Mouse (Mus musculus) MEL (cell line): ENCODE results near the gene Psmd3. TPM values are rescaled to one million over a fixed set of nuclear protein-coding genes. Genes with fewer than 3 reads are reported as not detected.

ENCODE experiments used
- DNase-seq: peaks from one replicate; pipeline ENCODE4 v3.0.0; 2011; ENCODE audit warnings: low read depth, low spot score
- H3K27ac ChIP-seq: 2 replicates; pipeline ENCODE4 v1.5.1; 2012; ENCODE audit warnings: low read depth, mild to moderate bottlenecking, control low read depth, low read length, moderate library complexity; ENCODE audit not compliant: control insufficient read depth
- H3K27me3 ChIP-seq, 2 experiments: fragments of 150-350 bp in 1 of 2; sonication (generic) in 1 of 2; 2 replicates each; pipeline ENCODE4 v1.6.1; 2012; ENCODE audit warnings: low read length in 2 of 2, mild to moderate bottlenecking in 2 of 2, improper control_type of control experiment in 1 of 2, moderate library complexity in 1 of 2; ENCODE audit not compliant: insufficient read depth in 2 of 2, control insufficient read depth in 1 of 2
- H3K36me3 ChIP-seq, 2 experiments: 2 replicates each; pipeline ENCODE4 v1.6.1; 2012 to 2014; ENCODE audit warnings: low read length in 2 of 2, improper control_type of control experiment in 1 of 2, inconsistent platforms in 1 of 2, mild to moderate bottlenecking in 1 of 2; ENCODE audit not compliant: insufficient read depth in 2 of 2, control insufficient read depth in 1 of 2
- H3K4me1 ChIP-seq, 2 experiments: fragments of 150-350 bp in 1 of 2; sonication (generic) in 1 of 2; 2 replicates each; pipeline ENCODE4 v1.6.1; 2012; ENCODE audit warnings: low read length in 2 of 2, improper control_type of control experiment in 1 of 2, mild to moderate bottlenecking in 1 of 2; ENCODE audit not compliant: insufficient read depth in 2 of 2, control insufficient read depth in 1 of 2
- H3K4me3 ChIP-seq, 2 experiments: fragments of 150-350 bp in 1 of 2; sonication (generic) in 1 of 2; 2 replicates each; pipeline ENCODE4 v1.5.1; 2012; ENCODE audit warnings: low read depth in 2 of 2, low read length in 2 of 2, mild to moderate bottlenecking in 2 of 2, moderate library complexity in 2 of 2, control low read depth in 1 of 2, improper control_type of control experiment in 1 of 2; ENCODE audit not compliant: control insufficient read depth in 1 of 2, insufficient read depth in 1 of 2
- H3K79me2 ChIP-seq: 2 replicates; pipeline ENCODE4 v1.6.1; 2012; ENCODE audit warnings: mild to moderate bottlenecking, low read length, moderate library complexity; ENCODE audit not compliant: control insufficient read depth, poor library complexity, insufficient read depth
- H3K9ac ChIP-seq: 2 replicates; pipeline ENCODE4 v1.6.1; 2012; ENCODE audit warnings: low read depth, mild to moderate bottlenecking, control low read depth, low read length, moderate library complexity; ENCODE audit not compliant: control insufficient read depth, poor library complexity, severe bottlenecking
- H3K9me3 ChIP-seq: fragments of 150-350 bp; sonication (generic); replicated peaks from 2 replicates; pipeline ENCODE4 v1.6.1; 2012; ENCODE audit warnings: mild to moderate bottlenecking, low read length, improper control_type of control experiment, moderate library complexity; ENCODE audit not compliant: insufficient read depth
- BHLHE40 ChIP-seq: IDR thresholded peaks from 2 replicates; pipeline ENCODE4 v1.6.1; 2012; ENCODE audit warnings: low read depth, mild to moderate bottlenecking, inconsistent platforms, low read length, improper control_type of control experiment, borderline replicate concordance
- CHD1 ChIP-seq: IDR thresholded peaks from 2 replicates; pipeline ENCODE4 v1.6.1; 2012; ENCODE audit warnings: low read depth, mild to moderate bottlenecking, inconsistent platforms, low read length, improper control_type of control experiment
- CHD2 ChIP-seq: IDR thresholded peaks from 2 replicates; pipeline ENCODE4 v1.6.1; 2011; ENCODE audit warnings: low read length, improper control_type of control experiment
- CTCF ChIP-seq, 3 experiments: IDR thresholded peaks in 2 of 3; conservative IDR thresholded peaks in 1 of 3; 2 replicates each; pipeline ENCODE4 v1.5.1; 2011 to 2012; ENCODE audit warnings: low read length in 3 of 3, low read depth in 2 of 3, mild to moderate bottlenecking in 2 of 3, improper control_type of control experiment in 1 of 3, inconsistent platforms in 1 of 3, mixed read lengths in 1 of 3, moderate library complexity in 1 of 3; ENCODE audit not compliant: control insufficient read depth in 1 of 3, insufficient read depth in 1 of 3, poor library complexity in 1 of 3, severe bottlenecking in 1 of 3
- E2F4 ChIP-seq: IDR thresholded peaks from 2 replicates; pipeline ENCODE4 v1.6.1; 2011; ENCODE audit warnings: low read depth, low read length, improper control_type of control experiment, borderline replicate concordance
- ELF1 ChIP-seq: IDR thresholded peaks from 2 replicates; pipeline ENCODE4 v1.6.1; 2014; ENCODE audit warnings: low read depth, mild to moderate bottlenecking, inconsistent platforms, low read length, improper control_type of control experiment, moderate library complexity
- EP300 ChIP-seq, 2 experiments: IDR thresholded peaks; 2 replicates each; pipeline ENCODE4 v1.6.1; 2011; ENCODE audit warnings: improper control_type of control experiment in 2 of 2, low read length in 2 of 2, low read depth in 1 of 2, mild to moderate bottlenecking in 1 of 2
- ETS1 ChIP-seq: IDR thresholded peaks from 2 replicates; pipeline ENCODE4 v1.6.1; 2012; ENCODE audit warnings: low read depth, mild to moderate bottlenecking, inconsistent platforms, low read length, improper control_type of control experiment, moderate library complexity
- GABPA ChIP-seq: IDR thresholded peaks from 2 replicates; pipeline ENCODE4 v1.6.1; 2012; ENCODE audit warnings: low read depth, mild to moderate bottlenecking, inconsistent platforms, low read length, improper control_type of control experiment, moderate library complexity
- GATA1 ChIP-seq: IDR thresholded peaks from 2 replicates; pipeline ENCODE4 v1.6.1; 2011; ENCODE audit warnings: low read depth, low read length, improper control_type of control experiment
- HCFC1 ChIP-seq: IDR thresholded peaks from 2 replicates; pipeline ENCODE4 v1.6.1; 2012; ENCODE audit warnings: low read depth, mild to moderate bottlenecking, inconsistent platforms, low read length, improper control_type of control experiment, moderate library complexity
- JUND ChIP-seq: IDR thresholded peaks from 2 replicates; pipeline ENCODE4 v1.6.1; 2011; ENCODE audit warnings: low read depth, mild to moderate bottlenecking, improper control_type of control experiment, low read length
- KAT2A ChIP-seq: conservative IDR thresholded peaks from 2 replicates; pipeline ENCODE4 v1.6.1; 2012; ENCODE audit warnings: low read depth, low read length, improper control_type of control experiment, inconsistent platforms
- MAFK ChIP-seq: IDR thresholded peaks from 2 replicates; pipeline ENCODE4 v1.6.1; 2011; ENCODE audit warnings: low read depth, mild to moderate bottlenecking, low read length, improper control_type of control experiment, borderline replicate concordance
- MAX ChIP-seq: IDR thresholded peaks from 2 replicates; pipeline ENCODE4 v1.6.1; 2011; ENCODE audit warnings: low read length, improper control_type of control experiment
- MAZ ChIP-seq: IDR thresholded peaks from 2 replicates; pipeline ENCODE4 v1.6.1; 2012; ENCODE audit warnings: low read depth, mild to moderate bottlenecking, inconsistent platforms, low read length, improper control_type of control experiment
- MXI1 ChIP-seq: IDR thresholded peaks from 2 replicates; pipeline ENCODE4 v1.6.1; 2011; ENCODE audit warnings: mild to moderate bottlenecking, low read depth, low read length, improper control_type of control experiment
- MYB ChIP-seq: IDR thresholded peaks from 2 replicates; pipeline ENCODE4 v1.6.1; 2011; ENCODE audit warnings: mild to moderate bottlenecking, low read depth, low read length, improper control_type of control experiment
- MYC ChIP-seq: IDR thresholded peaks from 2 replicates; pipeline ENCODE4 v1.6.1; 2011; ENCODE audit warnings: low read depth, mild to moderate bottlenecking, low read length, improper control_type of control experiment, moderate library complexity
- NELFE ChIP-seq: IDR thresholded peaks from 2 replicates; pipeline ENCODE4 v1.6.1; 2011; ENCODE audit warnings: low read depth, low read length, improper control_type of control experiment
- NRF1 ChIP-seq: IDR thresholded peaks from 2 replicates; pipeline ENCODE4 v1.6.1; 2014; ENCODE audit warnings: low read depth, mild to moderate bottlenecking, inconsistent platforms, low read length, improper control_type of control experiment, moderate library complexity; ENCODE audit not compliant: poor library complexity, insufficient read depth, severe bottlenecking
- POLR2A ChIP-seq, 2 experiments: IDR thresholded peaks; 2 replicates each; pipeline ENCODE4 v1.6.1; 2011 to 2012; ENCODE audit warnings: low read length in 2 of 2, mild to moderate bottlenecking in 2 of 2, control low read depth in 1 of 2, improper control_type of control experiment in 1 of 2, low read depth in 1 of 2, moderate library complexity in 1 of 2; ENCODE audit not compliant: control insufficient read depth in 1 of 2, insufficient read depth in 1 of 2, poor library complexity in 1 of 2
- POLR2AphosphoS2 ChIP-seq: IDR thresholded peaks from 2 replicates; pipeline ENCODE4 v1.6.1; 2011; ENCODE audit warnings: low read length, improper control_type of control experiment
- POLR2AphosphoS5 ChIP-seq: IDR thresholded peaks from 2 replicates; pipeline ENCODE4 v1.6.1; 2012; ENCODE audit warnings: low read depth, borderline replicate concordance, mild to moderate bottlenecking, inconsistent platforms, low read length, moderate library complexity, mixed read lengths
- RAD21 ChIP-seq: IDR thresholded peaks from 2 replicates; pipeline ENCODE4 v1.6.1; 2011; ENCODE audit warnings: mild to moderate bottlenecking, low read depth, low read length, improper control_type of control experiment
- RCOR1 ChIP-seq: IDR thresholded peaks from 2 replicates; pipeline ENCODE4 v1.6.1; 2012; ENCODE audit warnings: low read depth, mild to moderate bottlenecking, inconsistent platforms, low read length, improper control_type of control experiment
- SIN3A ChIP-seq: IDR thresholded peaks from 2 replicates; pipeline ENCODE4 v1.6.1; 2012; ENCODE audit warnings: low read length, improper control_type of control experiment, inconsistent platforms
- SMC3 ChIP-seq: IDR thresholded peaks from 2 replicates; pipeline ENCODE4 v1.6.1; 2011; ENCODE audit warnings: low read depth, low read length, improper control_type of control experiment
- TAL1 ChIP-seq: IDR thresholded peaks from 2 replicates; pipeline ENCODE4 v1.6.1; 2012; ENCODE audit warnings: mild to moderate bottlenecking, inconsistent platforms, low read length, moderate library complexity, mixed read lengths
- TBP ChIP-seq: IDR thresholded peaks from 2 replicates; pipeline ENCODE4 v1.8.0; 2011; ENCODE audit warnings: low read depth, low read length, improper control_type of control experiment
- TCF12 ChIP-seq: IDR thresholded peaks from 2 replicates; pipeline ENCODE4 v1.6.1; 2014; ENCODE audit warnings: low read depth, mild to moderate bottlenecking, inconsistent platforms, low read length, improper control_type of control experiment, moderate library complexity
- UBTF ChIP-seq: IDR thresholded peaks from 2 replicates; pipeline ENCODE4 v1.6.1; 2012; ENCODE audit warnings: low read depth, mild to moderate bottlenecking, inconsistent platforms, low read length, improper control_type of control experiment, moderate library complexity, borderline replicate concordance; ENCODE audit not compliant: insufficient read depth
- USF1 ChIP-seq: IDR thresholded peaks from 2 replicates; pipeline ENCODE4 v1.6.1; 2014; ENCODE audit warnings: low read depth, mild to moderate bottlenecking, inconsistent platforms, low read length, improper control_type of control experiment, moderate library complexity
- USF2 ChIP-seq, 2 experiments: IDR thresholded peaks; 2 replicates each; pipeline ENCODE4 v1.6.1; 2011 to 2012; ENCODE audit warnings: improper control_type of control experiment in 2 of 2, low read length in 2 of 2, borderline replicate concordance in 1 of 2, inconsistent platforms in 1 of 2, low read depth in 1 of 2, mild to moderate bottlenecking in 1 of 2; ENCODE audit not compliant: insufficient read depth in 1 of 2
- ZKSCAN1 ChIP-seq: IDR thresholded peaks from 2 replicates; pipeline ENCODE4 v1.6.1; 2012; ENCODE audit warnings: low read depth, mild to moderate bottlenecking, inconsistent platforms, low read length, improper control_type of control experiment, moderate library complexity
- ZMIZ1 ChIP-seq: IDR thresholded peaks from 2 replicates; pipeline ENCODE4 v1.6.1; 2012; ENCODE audit warnings: low read depth, mild to moderate bottlenecking, inconsistent platforms, low read length, improper control_type of control experiment, moderate library complexity
- ZNF384 ChIP-seq: IDR thresholded peaks from 2 replicates; pipeline ENCODE4 v1.6.1; 2012; ENCODE audit warnings: low read depth, mild to moderate bottlenecking, inconsistent platforms, low read length, improper control_type of control experiment
- polyA plus RNA-seq, 2 experiments: library from polyadenylated mRNA; stranded (reverse) in 1 of 2; unstranded in 1 of 2; fragments of >175 nt in 1 of 2; fragments of >200 nt in 1 of 2; gene quantifications; 2 replicates each; pipeline versions ENCODE4 v1.2.1 to v1.2.4; 2012; ENCODE audit warnings: low replicate concordance in 2 of 2, low read depth in 1 of 2; ENCODE audit not compliant: insufficient read length in 2 of 2, insufficient read depth in 1 of 2, missing spikeins in 1 of 2
- total RNA-seq: library from RNA; depleted of rRNA; stranded (reverse); fragments of 300-350 nt; gene quantifications from 2 replicates; pipeline ENCODE4 v1.2.3, GENCODE M21; 2012

Psmd3 gene
- total and polyA plus RNA-seq, 3 experiments: 214 to 417 (median 350) TPM

- peak; percentile 98 for DNase-seq
- TF ChIP-seq MAZ (no peak), POLR2A (IDR thresholded peaks at IDR 0.05; ENCODE audit: control insufficient read depth in 1 of 2, insufficient read depth in 1 of 2, low read depth in 1 of 2, low read length in 2 of 2, poor library complexity in 1 of 2) (peak; percentile 71 to 91), USF1 (peak; percentile 29; the same call in 1 of the 2 replicates), MXI1 (peak; percentile 86), SIN3A (peak; percentile 96), POLR2AphosphoS5 (0 out of 2 replicates have a peak, but pooled peaks have one; percentile 65), SMC3 (no peak), GATA1 (peak; percentile 57), GABPA (no peak), RCOR1 (no peak), MYB (no peak; the same call in 1 of the 2 replicates), USF2 (IDR thresholded peaks at IDR 0.05; ENCODE audit: borderline replicate concordance in 1 of 2, insufficient read depth in 1 of 2, low read depth in 1 of 2, low read length in 2 of 2) (no peak), KAT2A (peak; percentile 100), EP300 (IDR thresholded peaks at IDR 0.05; ENCODE audit: low read depth in 1 of 2, low read length in 2 of 2) (peak in 1 of 2 experiments; percentile 49; a peak in 2 of 4 replicates), TCF12 (peak; percentile 63), TBP (peak; percentile 92), ZKSCAN1 (no peak), CHD2 (peak; percentile 93), UBTF (no peak), ZNF384 (0 out of 2 replicates have a peak, but pooled peaks have one; percentile 38), JUND (0 out of 2 replicates have a peak, but pooled peaks have one; percentile 30), CHD1 (0 out of 2 replicates have a peak, but pooled peaks have one; percentile 46), NRF1 (peak; percentile 55), NELFE (peak; percentile 90), RAD21 (no peak), HCFC1 (peak; percentile 100), TAL1 (no peak), MAX (no peak), ETS1 (no peak), BHLHE40 (no peak), ELF1 (peak; percentile 83), MYC (no peak), CTCF (IDR thresholded peaks at IDR 0.05 in 2 of 3, conservative IDR thresholded peaks at IDR 0.05 in 1 of 3; ENCODE audit: control insufficient read depth in 1 of 3, insufficient read depth in 1 of 3, low read depth in 2 of 3, low read length in 3 of 3, poor library complexity in 1 of 3, severe bottlenecking in 1 of 3) (no peak), E2F4 (no peak), ZMIZ1 (peak; percentile 79), POLR2AphosphoS2 (peak; percentile 74; the same call in 1 of the 2 replicates), MAFK (no peak)
Observed at GRCm38 (mm10) chr11:98729119-98729588, 46.8 kb downstream of the Psmd3 start, which contains the start of gene Med24. TSS of gene Med24 (minus strand) at chr11:98729435.

More at GRCm38 (mm10) chr11:98729119-98729588, 46.8 kb downstream of the Psmd3 start, which contains the start of gene Med24:
- Histone ChIP-seq H3K4me1 (peaks cover 3 to 9% of the 10 kb centered on the region in 2 experiments; a peak in 2 of 4 replicates), H3K4me3 (peak within 1 kb of the TSS; percentile 93 to 95), H3K9ac (peak within 1 kb of the TSS; percentile 83), H3K36me3 (peaks cover 0 to 9% of the 10 kb centered on the region in 2 experiments; a peak in 2 of 4 replicates), H3K79me2 (peaks cover 1% of the 10 kb centered on the region; the same call in 1 of the 2 replicates), H3K9me3 (no peaks in the 10 kb centered on the region), H3K27me3 (peaks cover 0 to 3% of the 10 kb centered on the region in 2 experiments; a peak in 1 of 4 replicates), H3K27ac (peak within 1 kb of the TSS; percentile 65)
